Mouse (Mus musculus): ENCODE measurements around the gene Cabin1. TPM values are rescaled to one million over a fixed set of nuclear protein-coding genes. Genes with fewer than 3 reads are reported as not detected.

The Cabin1 gene
- total RNA-seq, 2 experiments from 2014 or later = 66.9 to 81.2 TPM

DNA sequence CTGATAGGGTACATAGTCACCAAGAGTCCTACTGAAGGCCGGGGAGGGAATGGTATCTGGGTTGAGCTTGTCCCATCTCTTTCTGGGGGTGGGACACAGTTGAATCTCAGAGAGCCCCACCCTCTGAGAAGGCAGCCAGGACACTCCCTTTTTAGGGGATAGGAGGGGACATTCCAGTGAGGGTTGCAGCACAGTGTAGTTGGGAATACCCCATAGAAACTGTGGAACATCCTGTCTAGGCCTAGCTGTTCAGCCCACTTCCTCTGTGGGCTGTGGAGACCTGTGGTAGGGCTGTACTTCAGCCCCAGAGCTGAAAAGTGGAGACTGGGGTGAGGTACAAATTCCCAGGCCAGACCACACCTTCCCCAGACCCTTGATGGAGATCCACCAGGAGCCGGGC is 121.2 kb downstream of the Cabin1 start:
- no peak for DNase-seq (ENCODE audit: low spot score in 2 of 2)

- DNase-seq (ENCODE audit: low spot score in 2 of 2) = no peak
These were observed 121.7 kb downstream of the Cabin1 start for GRCm38 (mm10) chr10:75642436-75642835.

- DNase-seq (ENCODE audit: low spot score in 2 of 2) = no peak
These were observed 122.4 kb downstream of the Cabin1 start for GRCm38 (mm10) chr10:75641721-75642222.

GRCm38 (mm10) chr10:75637711-75638110 is 126.4 kb downstream of the Cabin1 start:
- no peak for DNase-seq (ENCODE audit: low spot score in 2 of 2)

DNA sequence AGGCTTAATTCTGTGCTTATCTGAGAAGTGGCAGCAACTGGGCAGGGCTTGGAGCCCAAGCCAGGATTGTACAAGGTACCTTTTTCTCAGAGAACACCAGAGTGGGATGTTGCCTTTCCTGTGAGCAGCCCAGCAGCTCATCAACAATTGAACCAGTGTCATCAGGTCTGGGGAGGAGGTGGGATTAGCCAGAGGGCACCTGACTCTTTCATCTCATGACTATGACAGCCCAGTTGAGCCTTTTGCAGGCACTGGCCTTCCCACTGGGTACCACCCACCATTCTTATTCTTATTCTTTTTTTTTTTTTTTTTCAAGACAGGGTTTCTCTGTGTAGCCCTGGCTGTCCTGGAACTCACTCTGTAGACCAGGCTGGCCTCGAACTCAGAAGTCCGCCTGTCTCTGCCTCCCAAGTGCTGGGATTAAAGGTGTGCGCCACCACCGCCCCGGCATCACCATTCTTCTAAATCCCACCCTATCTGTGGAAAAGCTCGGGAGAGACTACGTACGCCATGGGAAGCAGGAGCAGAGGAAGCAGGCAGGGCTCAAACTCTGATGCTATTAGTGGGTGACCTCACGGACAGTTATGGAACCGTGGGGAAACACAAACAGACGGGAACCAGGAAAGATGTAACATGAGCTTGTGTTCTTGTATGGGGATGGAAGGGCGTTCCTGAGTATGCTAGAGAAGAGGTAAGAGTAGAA is 127.9 kb downstream of the Cabin1 start:
- no peak for DNase-seq (ENCODE audit: low spot score in 2 of 2)

- DNase-seq (ENCODE audit: low spot score in 2 of 2) = peak; percentile 85 to 91
These were observed 128.5 kb downstream of the Cabin1 start for GRCm38 (mm10) chr10:75635693-75636055.

- no peak for DNase-seq (ENCODE audit: low spot score in 2 of 2)
These were observed 129.0 kb downstream of the Cabin1 start for GRCm38 (mm10) chr10:75635019-75635692.

GRCm38 (mm10) chr10:75634610-75635009 is 129.5 kb downstream of the Cabin1 start:
- no peak for DNase-seq (ENCODE audit: low spot score in 2 of 2)

DNA sequence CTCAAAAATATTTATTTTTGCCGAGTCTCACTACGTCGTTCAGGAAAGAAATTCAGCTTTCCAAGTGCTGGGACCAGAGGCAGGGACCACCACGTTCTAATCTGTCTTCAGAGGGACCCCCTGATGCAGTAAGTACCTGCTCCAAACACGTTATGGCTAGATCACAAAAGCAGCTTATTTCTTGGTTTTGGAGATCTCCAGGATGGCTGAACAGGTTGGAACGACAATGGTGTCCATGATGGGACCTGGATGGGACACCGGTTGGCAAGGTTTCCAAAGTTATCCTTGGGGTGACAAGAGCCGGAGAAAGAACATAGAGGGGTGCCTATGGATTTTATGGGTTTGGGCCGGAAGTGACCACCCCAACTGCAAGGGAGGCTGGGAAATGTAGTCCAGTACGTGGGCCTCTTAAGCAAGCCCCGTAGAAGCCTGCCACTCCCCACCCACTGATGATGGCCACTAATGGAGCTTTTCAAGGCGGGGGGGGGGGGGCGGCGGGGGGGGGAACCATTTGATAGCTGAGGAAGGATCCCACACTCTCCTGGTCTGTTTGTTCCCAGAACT is 130.5 kb downstream of the Cabin1 start:
- no peak for DNase-seq (ENCODE audit: low spot score in 2 of 2)

DNA sequence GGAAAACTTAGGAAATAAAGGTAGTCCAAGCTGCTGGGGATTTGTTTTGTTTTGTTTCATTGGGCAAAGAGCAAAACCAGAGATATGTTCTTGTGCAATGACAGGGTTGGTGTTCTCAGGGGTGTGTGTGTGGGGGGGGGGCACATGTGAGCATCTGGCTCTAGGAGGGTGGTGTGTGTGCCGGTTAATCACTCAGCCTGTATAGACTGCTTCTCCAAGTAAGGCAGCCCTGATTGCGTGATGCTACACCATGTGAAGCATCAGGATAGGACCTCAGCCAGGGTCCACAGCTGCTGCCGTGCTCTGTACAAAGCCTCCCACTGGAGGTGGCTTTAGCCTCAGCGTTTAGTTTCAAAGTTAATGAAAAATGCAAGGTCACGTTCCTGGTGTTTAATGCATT is 131.1 kb downstream of the Cabin1 start:
- no peak for DNase-seq (ENCODE audit: low spot score in 2 of 2)

GRCm38 (mm10) chr10:75632633-75633032 is 131.5 kb downstream of the Cabin1 start:
- DNase-seq (ENCODE audit: low spot score in 2 of 2) = peak in 1 of 2 experiments; percentile 46

- no peak for DNase-seq (ENCODE audit: low spot score in 2 of 2)
These were observed 136.7 kb downstream of the Cabin1 start for GRCm38 (mm10) chr10:75627490-75627889.

DNA sequence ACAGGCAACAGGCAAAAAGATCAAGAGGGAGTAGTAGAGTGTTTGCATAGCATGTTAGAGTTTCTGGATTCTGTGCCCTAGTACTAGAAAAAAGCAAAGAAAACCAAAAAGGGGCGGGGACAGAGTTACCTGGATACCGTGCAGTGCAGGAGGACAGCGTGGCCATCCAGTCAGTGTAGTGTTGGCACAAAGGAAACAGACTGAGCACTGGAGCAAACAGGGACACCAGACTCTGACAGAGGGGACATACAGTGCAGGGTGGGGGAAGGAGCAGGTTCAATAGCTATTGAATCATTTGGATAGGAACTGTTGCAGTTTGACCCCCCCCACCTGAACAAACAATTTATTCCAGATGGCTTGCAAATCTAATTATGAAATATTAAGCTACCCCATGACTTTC is 137.2 kb downstream of the Cabin1 start:
- no peak for DNase-seq (ENCODE audit: low spot score in 2 of 2)

- DNase-seq (ENCODE audit: low spot score in 2 of 2) = no peak
These were observed 138.2 kb downstream of the Cabin1 start for GRCm38 (mm10) chr10:75625920-75626319.

- no peak for DNase-seq (ENCODE audit: low spot score in 2 of 2)
These were observed 143.3 kb downstream of the Cabin1 start for GRCm38 (mm10) chr10:75620818-75621217.

DNA sequence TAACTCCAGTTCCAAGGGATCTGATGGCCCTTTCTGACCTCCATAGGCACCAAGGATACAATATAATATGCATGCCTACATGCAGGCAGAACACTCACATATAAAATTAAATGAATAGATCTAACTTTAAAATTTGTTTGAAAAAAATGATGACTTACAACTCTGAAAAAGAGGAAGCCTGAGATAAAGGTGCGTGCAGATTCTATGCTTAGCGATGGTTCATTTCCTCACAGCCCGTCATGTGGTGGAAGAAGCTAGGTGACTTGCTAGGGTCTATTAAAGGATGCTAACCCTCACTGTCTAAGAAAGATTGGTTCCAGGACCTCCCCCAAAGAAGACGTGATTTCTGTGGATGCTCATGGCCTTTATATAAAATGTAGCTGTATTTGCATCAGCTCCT is 148.1 kb downstream of the Cabin1 start:
- DNase-seq (ENCODE audit: low spot score in 2 of 2) = no peak

- DNase-seq (ENCODE audit: low spot score in 2 of 2) = no peak
These were observed 153.7 kb downstream of the Cabin1 start for GRCm38 (mm10) chr10:75610486-75610885.

- DNase-seq (ENCODE audit: low spot score in 2 of 2) = no peak
These were observed 155.2 kb downstream of the Cabin1 start for GRCm38 (mm10) chr10:75608975-75609374.

DNA sequence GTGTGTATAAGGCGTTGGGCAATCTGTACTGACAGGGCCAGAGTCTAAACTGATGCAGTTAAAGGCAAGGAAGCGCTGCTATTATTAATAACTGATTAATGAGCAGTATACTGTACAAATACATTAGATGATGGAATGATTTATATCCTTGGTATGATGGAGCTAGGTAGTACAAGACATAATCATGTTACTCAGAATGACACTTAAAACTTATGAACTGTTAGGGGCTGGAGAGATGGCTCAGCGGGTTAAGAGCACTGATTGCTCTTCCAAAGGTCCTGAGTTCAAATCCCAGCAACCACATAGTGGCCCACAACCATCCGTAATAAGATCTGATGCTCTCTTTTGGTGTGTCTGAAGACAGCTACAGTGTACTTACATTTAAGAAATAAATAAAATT is 156.9 kb downstream of the Cabin1 start:
- DNase-seq (ENCODE audit: low spot score in 2 of 2) = no peak

DNA sequence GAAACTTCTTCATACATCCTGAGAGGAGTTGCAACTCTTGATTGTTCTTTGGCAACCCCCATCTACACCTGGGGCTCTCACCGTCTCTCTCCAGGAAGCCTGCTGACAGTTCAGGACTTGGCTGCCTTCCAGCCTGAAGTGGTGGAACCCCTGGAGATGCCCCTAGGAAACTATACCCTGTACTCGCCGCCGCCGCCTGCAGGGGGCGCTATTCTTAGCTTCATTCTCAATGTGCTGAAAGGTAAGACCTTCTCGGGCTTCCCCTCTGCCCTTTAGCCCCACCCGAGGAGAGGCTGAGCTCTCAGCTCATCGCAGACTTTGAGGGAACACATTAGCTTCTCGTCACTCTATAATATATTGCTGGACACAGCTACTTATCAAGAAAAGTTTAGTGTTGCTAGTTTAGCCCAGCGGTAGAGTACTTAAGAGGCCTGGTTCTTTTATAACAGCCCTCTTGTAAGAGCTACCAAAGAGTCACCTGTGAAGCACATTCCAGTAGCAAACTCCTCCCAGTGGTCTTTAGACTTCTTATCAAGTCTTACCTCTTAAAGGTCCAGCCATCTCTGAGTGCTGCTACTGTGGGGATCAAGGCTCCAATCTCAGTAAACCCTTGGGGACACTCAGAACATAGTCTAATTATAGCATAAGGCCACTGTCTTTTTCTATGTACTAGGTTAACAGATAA is 158.8 kb downstream of the Cabin1 start:
- DNase-seq (ENCODE audit: low spot score in 2 of 2) = no peak

DNA sequence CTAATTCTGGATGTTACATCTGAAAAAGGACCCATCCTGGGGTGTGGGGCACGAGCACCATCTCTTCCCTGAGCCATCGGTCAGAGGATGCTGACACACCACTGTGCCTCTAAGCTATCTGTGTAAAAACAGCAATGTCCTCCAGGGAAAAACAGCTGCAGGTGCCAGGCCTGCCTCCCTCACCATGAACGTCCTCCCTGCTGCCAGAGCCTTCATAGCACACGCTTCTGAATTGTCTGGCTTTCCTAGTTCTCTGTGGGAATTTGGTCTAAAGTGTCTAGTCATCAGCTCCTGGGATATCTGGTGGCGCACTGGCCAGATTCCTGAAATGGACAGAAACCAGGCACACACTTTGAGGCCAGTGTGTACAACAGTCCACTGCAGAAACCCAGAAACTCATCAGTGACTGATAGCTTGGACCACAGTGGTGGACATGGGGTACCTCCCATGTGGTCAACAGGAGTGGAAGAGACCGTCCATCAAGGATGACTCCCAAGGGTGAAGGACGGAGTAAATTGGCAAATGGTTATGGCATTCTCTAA is 163.9 kb downstream of the Cabin1 start:
- no peak for DNase-seq (ENCODE audit: low spot score in 2 of 2)
